Mouse (Mus musculus): ENCODE results near the gene H2afx. TPM values are rescaled to one million over a fixed set of nuclear protein-coding genes. Genes with fewer than 3 reads are reported as not detected.
"Not testable (repeated sequence)": the region's sequence is repeated elsewhere in the genome, so short reads cannot be mapped to it uniquely, and the experiment has no call there.

H2afx gene
- polyA plus RNA-seq, 1 experiment = not detected

DNA sequence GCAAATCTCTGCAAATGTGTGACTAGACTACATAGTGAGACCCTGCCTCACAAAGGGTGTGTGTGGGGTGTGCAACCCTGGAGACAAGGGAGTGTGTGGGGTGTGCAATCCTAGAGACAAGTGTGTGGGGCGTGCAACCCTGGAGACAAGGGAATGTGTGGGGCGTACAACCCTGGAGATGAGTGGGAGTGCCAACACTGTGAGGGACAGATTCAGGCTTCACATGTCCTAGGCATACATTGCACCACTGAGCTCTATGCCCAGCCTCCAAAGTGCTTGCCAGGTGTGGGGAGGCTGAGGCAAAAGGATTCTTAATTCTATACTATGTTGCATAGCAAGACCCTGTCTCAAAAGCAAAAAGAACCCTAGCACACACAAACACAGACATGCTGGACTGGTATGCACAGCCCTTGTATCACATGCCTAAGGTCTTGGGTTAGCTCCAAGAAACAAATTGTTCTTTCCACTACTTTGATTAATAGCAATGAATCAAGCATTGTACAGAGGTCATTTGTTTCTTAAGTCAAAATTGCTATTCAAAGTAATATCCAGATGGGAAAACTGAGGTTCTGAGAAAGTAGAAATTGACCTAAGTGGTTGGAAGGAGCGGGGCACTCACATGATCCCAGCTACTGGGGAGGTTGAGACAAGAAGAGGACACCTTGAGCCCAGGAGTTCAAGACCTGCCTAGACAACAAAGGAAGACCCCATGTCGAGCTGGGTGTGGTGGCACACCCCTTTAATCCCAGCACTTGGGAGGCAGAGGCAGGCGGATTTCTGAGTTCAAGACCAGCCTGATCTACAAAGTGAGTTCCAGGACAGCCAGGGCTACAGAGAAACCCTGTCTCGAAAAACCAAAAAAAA, 11.3 kb downstream of the H2afx start:
- TF ChIP-seq CTCF (IDR thresholded peaks at IDR 0.05; ENCODE audit: insufficient read depth, low read depth, low read length) = no peak
- TF ChIP-seq POLR2A (IDR thresholded peaks at IDR 0.05; ENCODE audit: insufficient read depth, low read depth, low read length) = no peak
- peaks cover 3% of the 10 kb centered on the region; the same call in 1 of the 2 replicates for H3K4me1 ChIP-seq (ENCODE audit: control insufficient read depth, insufficient read depth, low read length)
- no peak overlapping the region for H3K27ac ChIP-seq (ENCODE audit: insufficient read depth, low read depth, low read length)
- no peak overlapping the region for H3K4me3 ChIP-seq (ENCODE audit: insufficient read depth, low read depth, low read length)
- 76% methylated on average over 6 of the region's 6 CpGs for WGBS

DNA sequence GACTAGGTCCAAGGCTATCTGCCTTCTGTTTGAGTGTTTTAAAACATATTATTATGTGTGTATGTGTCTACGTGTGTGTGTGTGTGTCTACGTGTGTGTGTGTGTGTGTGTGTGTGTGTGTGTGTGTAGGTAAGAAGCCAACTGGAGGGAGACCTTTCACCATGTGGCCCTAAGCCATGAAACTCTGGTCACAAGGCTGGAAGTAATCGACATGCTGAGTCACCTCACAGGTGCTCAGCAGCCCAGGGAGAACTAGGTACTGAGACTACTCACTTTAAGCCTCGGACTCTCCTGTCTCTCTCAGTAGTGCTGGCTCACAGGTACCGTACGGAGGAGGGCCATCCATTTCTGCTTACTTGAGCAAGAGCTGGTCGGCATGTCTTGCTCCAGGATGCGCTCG, 12.7 kb downstream of the H2afx start:
- TF ChIP-seq CTCF (IDR thresholded peaks at IDR 0.05; ENCODE audit: insufficient read depth, low read depth, low read length) (no peak), POLR2A (IDR thresholded peaks at IDR 0.05; ENCODE audit: insufficient read depth, low read depth, low read length) (no peak)
- WGBS = 95% methylated on average over 9 of the region's 9 CpGs
- peaks cover 3% of the 10 kb centered on the region; the same call in 1 of the 2 replicates for H3K4me1 ChIP-seq (ENCODE audit: control insufficient read depth, insufficient read depth, low read length)

DNA sequence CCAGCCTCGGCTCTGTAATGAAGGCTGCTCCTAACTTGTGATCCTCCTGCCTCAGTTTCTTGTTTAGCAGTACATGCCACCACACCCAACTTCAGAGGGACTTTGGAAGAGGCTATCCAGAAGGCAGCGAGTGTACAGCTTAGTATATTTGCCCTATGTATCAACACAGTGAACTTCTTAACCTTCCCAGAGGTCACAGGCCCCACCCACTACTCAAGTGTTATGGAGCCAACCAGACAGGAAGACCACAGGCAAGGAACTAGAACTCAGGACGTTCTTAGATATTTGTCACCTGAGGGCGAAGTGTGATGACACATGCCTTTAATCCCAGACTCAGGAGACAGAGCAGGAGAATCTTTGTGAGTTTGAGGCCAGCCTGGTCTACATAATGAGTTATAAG, 13.1 kb downstream of the H2afx start:
- no peak for TF ChIP-seq CTCF (IDR thresholded peaks at IDR 0.05; ENCODE audit: insufficient read depth, low read depth, low read length)
- TF ChIP-seq POLR2A (IDR thresholded peaks at IDR 0.05; ENCODE audit: insufficient read depth, low read depth, low read length) = no peak
- no peak overlapping the region for H3K27ac ChIP-seq (ENCODE audit: insufficient read depth, low read depth, low read length)

More for the DNA sequence above, 12.7 kb downstream of the H2afx start:
- Histone ChIP-seq H3K4me3 (ENCODE audit: insufficient read depth, low read depth, low read length) (no peak overlapping the region), H3K27ac (ENCODE audit: insufficient read depth, low read depth, low read length) (no peak overlapping the region)

DNA sequence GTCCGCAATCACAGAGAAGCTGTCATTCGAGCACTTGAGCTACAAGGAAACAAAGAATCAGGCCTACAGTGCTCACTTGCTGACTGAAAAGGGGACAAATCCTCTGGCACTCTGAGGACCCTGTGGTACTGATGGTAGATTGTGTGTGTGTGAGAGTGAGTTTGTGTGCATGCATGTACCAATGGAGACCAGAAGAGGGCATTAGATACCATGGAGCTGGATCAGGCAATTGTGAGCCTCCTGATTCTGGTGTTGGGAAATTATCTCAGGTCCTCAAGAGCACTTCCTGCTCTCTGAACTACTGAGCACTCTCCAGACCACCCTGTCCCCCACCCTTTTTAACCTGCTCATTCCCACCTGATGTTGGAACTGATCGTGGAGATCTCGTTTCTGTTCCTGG, 14.1 kb downstream of the H2afx start:
- Histone ChIP-seq H3K4me3 (ENCODE audit: insufficient read depth, low read depth, low read length) (no peak overlapping the region), H3K4me1 (ENCODE audit: control insufficient read depth, insufficient read depth, low read length) (no peaks in the 10 kb centered on the region), H3K27ac (ENCODE audit: insufficient read depth, low read depth, low read length) (no peak overlapping the region)
- TF ChIP-seq CTCF (IDR thresholded peaks at IDR 0.05; ENCODE audit: insufficient read depth, low read depth, low read length) (no peak), POLR2A (IDR thresholded peaks at IDR 0.05; ENCODE audit: insufficient read depth, low read depth, low read length) (no peak)
- WGBS = 94% methylated on average over 4 of the region's 4 CpGs

More for the DNA sequence above, 13.1 kb downstream of the H2afx start:
- WGBS = 91% methylated on average over 4 of the region's 4 CpGs
- Histone ChIP-seq H3K4me3 (ENCODE audit: insufficient read depth, low read depth, low read length) (no peak overlapping the region), H3K4me1 (ENCODE audit: control insufficient read depth, insufficient read depth, low read length) (peaks cover 3% of the 10 kb centered on the region; the same call in 1 of the 2 replicates)

DNA sequence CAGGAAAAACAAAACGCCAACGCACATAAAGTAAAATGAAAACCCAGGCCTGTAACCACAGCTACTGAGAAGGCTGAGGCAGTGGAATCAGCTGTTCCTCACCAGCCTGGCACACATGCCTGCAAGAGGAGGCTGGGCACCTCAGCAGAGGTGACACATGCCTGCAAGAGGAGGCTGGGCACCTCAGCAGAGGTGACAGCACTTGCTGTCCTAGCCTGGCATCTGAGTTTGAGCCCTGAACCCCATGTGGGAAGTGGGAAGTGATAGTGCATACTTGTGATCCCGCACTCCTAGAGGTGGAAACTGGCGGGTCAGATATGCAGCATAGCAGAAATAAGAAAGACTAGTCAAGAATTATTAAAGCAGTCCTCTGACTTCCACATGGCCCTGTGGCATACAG, 16.9 kb downstream of the H2afx start:
- TF ChIP-seq POLR2A (IDR thresholded peaks at IDR 0.05; ENCODE audit: insufficient read depth, low read depth, low read length) = no peak
- no peak for TF ChIP-seq CTCF (IDR thresholded peaks at IDR 0.05; ENCODE audit: insufficient read depth, low read depth, low read length)
- H3K4me1 ChIP-seq (ENCODE audit: control insufficient read depth, insufficient read depth, low read length) = no peaks in the 10 kb centered on the region
- WGBS = 91% methylated on average over 4 of the region's 4 CpGs
- no peak overlapping the region for H3K27ac ChIP-seq (ENCODE audit: insufficient read depth, low read depth, low read length)
- no peak overlapping the region for H3K4me3 ChIP-seq (ENCODE audit: insufficient read depth, low read depth, low read length)

DNA sequence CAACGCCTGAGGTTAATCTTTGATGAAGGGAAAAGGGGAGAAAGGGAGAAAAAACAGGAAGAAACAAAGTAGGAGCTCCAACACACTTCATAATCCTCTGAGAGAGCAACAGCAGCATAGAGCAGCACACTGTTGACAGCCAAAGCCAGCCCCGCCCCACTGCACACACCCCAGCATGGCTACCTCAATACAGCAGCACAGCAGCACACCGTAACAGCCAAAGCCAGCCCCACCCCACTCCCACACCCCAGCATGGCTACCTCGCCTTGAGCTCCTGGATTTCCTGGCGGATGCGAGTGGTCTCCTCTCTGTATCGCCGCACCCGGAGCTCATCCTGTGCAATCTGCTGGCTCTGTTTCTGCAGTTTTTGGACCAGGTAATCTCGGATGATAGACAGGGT, 17.8 kb downstream of the H2afx start:
- H3K4me1 ChIP-seq (ENCODE audit: control insufficient read depth, insufficient read depth, low read length) = no peaks in the 10 kb centered on the region
- no peak overlapping the region for H3K27ac ChIP-seq (ENCODE audit: insufficient read depth, low read depth, low read length)
- WGBS = 90% methylated on average over 10 of the region's 10 CpGs
- no peak for TF ChIP-seq CTCF (IDR thresholded peaks at IDR 0.05; ENCODE audit: insufficient read depth, low read depth, low read length)
- TF ChIP-seq POLR2A (IDR thresholded peaks at IDR 0.05; ENCODE audit: insufficient read depth, low read depth, low read length) = no peak
- H3K4me3 ChIP-seq (ENCODE audit: insufficient read depth, low read depth, low read length) = no peak overlapping the region

DNA sequence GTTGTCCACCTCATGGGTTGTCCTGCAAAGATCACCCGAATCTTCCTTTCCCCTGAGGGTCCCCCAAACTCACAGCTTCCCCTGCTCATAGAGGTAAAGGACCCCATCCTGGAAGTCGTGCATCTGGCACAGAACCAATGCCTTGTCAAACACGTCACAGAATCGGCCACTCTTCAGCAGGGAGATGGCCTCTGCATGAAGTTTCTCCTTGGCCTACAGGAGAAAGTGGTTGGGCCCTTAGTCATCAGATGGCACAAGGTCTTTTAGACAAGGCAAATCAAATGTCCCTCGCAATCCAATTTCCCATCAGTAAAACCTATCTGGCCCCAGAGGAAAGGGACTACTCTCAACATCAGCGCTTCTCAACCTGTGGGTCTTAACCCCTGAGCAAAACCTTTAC, 18.6 kb downstream of the H2afx start:
- H3K4me1 ChIP-seq (ENCODE audit: control insufficient read depth, insufficient read depth, low read length) = no peaks in the 10 kb centered on the region
- H3K4me3 ChIP-seq (ENCODE audit: insufficient read depth, low read depth, low read length) = no peak overlapping the region
- no peak overlapping the region for H3K27ac ChIP-seq (ENCODE audit: insufficient read depth, low read depth, low read length)
- no peak for TF ChIP-seq POLR2A (IDR thresholded peaks at IDR 0.05; ENCODE audit: insufficient read depth, low read depth, low read length)
- no peak for TF ChIP-seq CTCF (IDR thresholded peaks at IDR 0.05; ENCODE audit: insufficient read depth, low read depth, low read length)
- 85% methylated on average over 6 of the region's 6 CpGs for WGBS

DNA sequence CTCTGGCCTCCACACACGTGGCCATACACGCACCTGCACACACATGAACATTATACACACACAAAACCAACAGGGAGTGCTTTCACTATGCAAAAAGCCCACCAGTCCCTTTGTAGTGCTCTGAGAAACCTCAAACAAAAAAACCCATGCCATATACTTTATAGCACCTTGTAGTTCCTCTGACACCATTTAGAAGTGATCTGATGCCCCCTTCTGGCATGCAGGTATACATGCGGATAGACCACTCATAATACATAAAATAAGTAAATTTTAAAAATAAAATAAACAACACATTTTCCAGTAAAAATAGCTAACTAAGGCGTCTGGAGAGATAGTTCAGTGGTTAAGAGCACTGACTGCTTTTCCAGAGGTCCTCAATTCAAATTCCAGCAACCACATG, 22.7 kb downstream of the H2afx start:
- Histone ChIP-seq H3K27ac (ENCODE audit: insufficient read depth, low read depth, low read length) (no peak overlapping the region), H3K4me3 (ENCODE audit: insufficient read depth, low read depth, low read length) (no peak overlapping the region), H3K4me1 (ENCODE audit: control insufficient read depth, insufficient read depth, low read length) (no peaks in the 10 kb centered on the region)
- 71% methylated on average over 4 of the region's 4 CpGs for WGBS
- TF ChIP-seq POLR2A (IDR thresholded peaks at IDR 0.05; ENCODE audit: insufficient read depth, low read depth, low read length) = no peak
- no peak for TF ChIP-seq CTCF (IDR thresholded peaks at IDR 0.05; ENCODE audit: insufficient read depth, low read depth, low read length)

DNA sequence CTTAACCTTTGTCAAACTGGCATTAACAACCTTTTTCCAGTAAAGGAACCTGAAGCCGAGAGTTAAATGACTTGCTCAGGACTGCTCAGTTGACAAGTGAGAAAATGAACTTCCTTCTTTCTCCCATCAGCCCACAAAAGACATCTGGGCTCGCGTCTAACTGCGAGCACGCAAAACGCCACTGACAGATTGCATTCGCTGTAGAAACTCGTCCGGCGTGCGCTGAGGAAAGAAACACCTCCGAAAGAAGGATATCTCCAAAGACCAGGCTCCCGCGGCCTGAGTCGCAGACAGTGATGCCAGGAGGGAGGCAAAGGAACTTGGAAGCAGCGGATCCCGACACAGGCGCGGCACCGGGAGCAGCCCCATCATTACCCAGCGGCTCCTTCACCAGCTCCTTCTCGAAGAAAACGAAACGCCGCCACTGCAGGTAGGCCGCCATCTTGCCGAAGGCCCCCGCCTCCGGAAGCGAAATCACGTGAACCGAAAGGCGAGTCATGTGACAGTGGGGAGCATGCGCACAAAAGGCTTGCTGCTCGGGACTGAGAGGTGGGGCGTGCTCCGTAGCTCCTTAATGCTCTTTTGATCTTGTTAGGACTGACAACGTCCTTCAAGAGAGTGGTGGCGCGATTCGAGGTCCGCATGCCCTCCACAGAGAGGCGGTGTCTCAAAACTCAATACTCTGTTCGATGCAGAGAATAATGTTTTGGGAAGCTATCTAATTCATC, 26.9 kb downstream of the H2afx start, which contains the start of gene Vps11:
Gene Vps11 (minus strand): TSS at position 481 of the 728 bp plus-strand sequence.
- TF ChIP-seq CTCF (IDR thresholded peaks at IDR 0.05; ENCODE audit: insufficient read depth, low read depth, low read length) (no peak), POLR2A (IDR thresholded peaks at IDR 0.05; ENCODE audit: insufficient read depth, low read depth, low read length) (peak; percentile 86)
- Histone ChIP-seq H3K27ac (ENCODE audit: insufficient read depth, low read depth, low read length) (no peak within 1 kb of the TSS), H3K4me3 (ENCODE audit: insufficient read depth, low read depth, low read length) (peak within 1 kb of the TSS; percentile 59), H3K4me1 (ENCODE audit: control insufficient read depth, insufficient read depth, low read length) (no peaks in the 10 kb centered on the region)
- WGBS = under 1% methylated on average over 44 of the region's 44 CpGs

DNA sequence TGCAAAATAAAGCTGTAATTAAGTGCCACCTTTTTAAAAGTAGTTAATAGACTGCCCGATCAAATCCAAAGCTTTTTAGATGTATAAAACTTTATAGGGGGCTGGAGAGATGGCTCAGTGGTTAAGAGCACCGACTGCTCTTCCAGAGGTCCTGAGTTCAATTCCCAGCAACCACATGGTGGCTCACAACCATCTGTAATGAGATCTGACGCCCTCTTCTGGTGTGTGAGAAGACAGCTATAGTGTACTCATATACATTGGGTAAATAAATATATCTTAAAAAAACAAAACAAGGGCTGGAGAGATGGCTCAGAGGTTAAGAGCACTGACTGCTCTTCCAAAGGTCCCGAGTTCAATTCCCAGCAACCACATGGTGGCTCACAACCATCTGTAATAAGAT, 27.4 kb downstream of the H2afx start:
- H3K4me3 ChIP-seq (ENCODE audit: insufficient read depth, low read depth, low read length) = peak overlapping the region; percentile 59
- H3K4me1 ChIP-seq (ENCODE audit: control insufficient read depth, insufficient read depth, low read length); H3K27ac ChIP-seq (ENCODE audit: insufficient read depth, low read depth, low read length): not testable (repeated sequence)
- 36% methylated on average over 4 of the region's 4 CpGs for WGBS

Measured in olfactory bulb, adult 2 months (tissue).